Mouse (Mus musculus) liver, adult 2 months (tissue): ENCODE results near the gene Bco1. TPM values are rescaled to one million over a fixed set of nuclear protein-coding genes. Genes with fewer than 3 reads are reported as not detected.
A peak's percentile ranks its signal among the peaks of the same experiment; 100 is the strongest.

ENCODE experiments used
- DNase-seq: peaks from one replicate; pipeline ENCODE4 v3.0.0-alpha.2; 2011; ENCODE audit warnings: low read depth, low spot score; ENCODE audit errors: extremely low read depth
- H3K27ac ChIP-seq: fragments of 200-500 bp; replicated peaks from 2 replicates; pipeline ENCODE4 v1.5.1; 2012; ENCODE audit warnings: low read depth, mild to moderate bottlenecking, control low read depth, inconsistent platforms, low read length; ENCODE audit not compliant: insufficient read depth
- H3K27me3 ChIP-seq: fragments of 200-500 bp; 2 replicates; pipeline ENCODE4 v1.6.1; 2012; ENCODE audit warnings: mild to moderate bottlenecking, moderate library complexity, low read length, inconsistent platforms; ENCODE audit not compliant: control insufficient read depth, insufficient read depth
- H3K36me3 ChIP-seq: fragments of 200-500 bp; 2 replicates; pipeline ENCODE4 v1.6.1; 2012; ENCODE audit warnings: low read length, inconsistent platforms; ENCODE audit not compliant: control insufficient read depth, insufficient read depth
- H3K4me1 ChIP-seq: fragments of 200-500 bp; 2 replicates; pipeline ENCODE4 v1.6.1; 2011; ENCODE audit warnings: low read length; ENCODE audit not compliant: control insufficient read depth, insufficient read depth
- H3K4me3 ChIP-seq: fragments of 200-500 bp; 2 replicates; pipeline ENCODE4 v1.5.1; 2011; ENCODE audit warnings: low read depth, mild to moderate bottlenecking, control low read depth, low read length, moderate library complexity; ENCODE audit not compliant: insufficient read depth
- H3K79me2 ChIP-seq: fragments of 200-500 bp; 2 replicates; pipeline ENCODE4 v1.6.1; 2012; ENCODE audit warnings: inconsistent platforms, mild to moderate bottlenecking, low read length, moderate library complexity; ENCODE audit not compliant: control insufficient read depth, insufficient read depth
- H3K9ac ChIP-seq: fragments of 200-500 bp; 2 replicates; pipeline ENCODE4 v1.6.1; 2012; ENCODE audit warnings: low read depth, mild to moderate bottlenecking, control low read depth, inconsistent platforms, low read length
- CTCF ChIP-seq: fragments of 200-500 bp; IDR thresholded peaks from 2 replicates; pipeline ENCODE4 v1.5.1; 2011; ENCODE audit warnings: low read depth, low read length, control low read depth
- POLR2A ChIP-seq: fragments of 200-500 bp; IDR thresholded peaks from 2 replicates; pipeline ENCODE4 v1.6.1; 2011; ENCODE audit warnings: low read length, control low read depth; ENCODE audit not compliant: insufficient read depth; ENCODE audit errors: extremely low read depth
- WGBS: fragments of 180-500 bp; shearing (Covaris S2); methylation state at CpG from one replicate; pipeline ENCODE4 v1.1.7; 2018; 5-methylcytosine and 5-hydroxymethylcytosine counted together
- polyA plus RNA-seq: library from polyadenylated mRNA; depleted of rRNA; stranded (reverse); fragments of >200 nt; gene quantifications from 2 replicates; pipeline ENCODE4 v1.2.3, GENCODE M21; 2012; rRNA removed
- total RNA-seq: library from RNA; depleted of rRNA; stranded (reverse); fragments of >200 nt; gene quantifications from 2 replicates; pipeline ENCODE4 v1.2.3, GENCODE M21; 2014; rRNA removed

Gene Bco1
- 5.2 and 7.2 TPM in 2 replicates for total RNA-seq
- polyA plus RNA-seq: 4.0 TPM in 2 replicates

- Histone ChIP-seq H3K27me3 (no peaks in the 10 kb centered on the region), H3K27ac (no peak within 1 kb of the TSS), H3K79me2 (no peaks in the 10 kb centered on the region), H3K36me3 (no peaks in the 10 kb centered on the region), H3K4me3 (peak within 1 kb of the TSS; percentile 17), H3K9ac (peak within 1 kb of the TSS; percentile 3; the same call in 1 of the 2 replicates), H3K4me1 (no peaks in the 10 kb centered on the region)
- DNase-seq: peak; percentile 75
- TF ChIP-seq POLR2A (0 out of 2 replicates have a peak, but pooled peaks have one; percentile 45), CTCF (no peak)
- 10% methylated on average over 12 of the region's 12 CpGs for WGBS
Observed at GRCm38 (mm10) chr8:117095647-117096046, at the start of gene Bco1. TSS of gene Bco1 (plus strand) at chr8:117095854.

GRCm38 (mm10) chr8:117049444-117049843, 46.2 kb upstream of the Bco1 start:
- DNase-seq: no peak
- no peaks in the 10 kb centered on the region for H3K4me1 ChIP-seq
- H3K4me3 ChIP-seq: no peak overlapping the region
- no peak overlapping the region for H3K27ac ChIP-seq
- H3K36me3 ChIP-seq: no peaks in the 10 kb centered on the region
- no peaks in the 10 kb centered on the region for H3K27me3 ChIP-seq
- H3K9ac ChIP-seq: no peak overlapping the region
- WGBS: 65% methylated on average over 7 of the region's 7 CpGs
- no peaks in the 10 kb centered on the region for H3K79me2 ChIP-seq
- TF ChIP-seq POLR2A (no peak), CTCF (no peak)

GRCm38 (mm10) chr8:117050763-117051162, 44.9 kb upstream of the Bco1 start:
- Histone ChIP-seq H3K9ac (no peak overlapping the region), H3K36me3 (no peaks in the 10 kb centered on the region), H3K79me2 (no peaks in the 10 kb centered on the region), H3K4me3 (no peak overlapping the region), H3K27ac (no peak overlapping the region), H3K27me3 (no peaks in the 10 kb centered on the region), H3K4me1 (no peaks in the 10 kb centered on the region)
- 74% methylated on average over 9 of the region's 9 CpGs for WGBS
- TF ChIP-seq CTCF: no peak
- TF ChIP-seq POLR2A: no peak
- DNase-seq: peak; percentile 17

- Histone ChIP-seq H3K4me3 (no peak overlapping the region), H3K4me1 (no peaks in the 10 kb centered on the region)
Observed at GRCm38 (mm10) chr8:117051316-117051715, 44.3 kb upstream of the Bco1 start.

GRCm38 (mm10) chr8:117053135-117054079, 42.2 kb upstream of the Bco1 start:
- Histone ChIP-seq H3K4me1 (no peaks in the 10 kb centered on the region), H3K9ac (no peak overlapping the region), H3K36me3 (no peaks in the 10 kb centered on the region), H3K27ac (no peak overlapping the region), H3K79me2 (no peaks in the 10 kb centered on the region), H3K4me3 (no peak overlapping the region), H3K27me3 (no peaks in the 10 kb centered on the region)
- TF ChIP-seq POLR2A: no peak
- peak; percentile 55 for TF ChIP-seq CTCF
- peak; percentile 8 for DNase-seq
- WGBS: 67% methylated on average over 12 of the region's 12 CpGs

More at GRCm38 (mm10) chr8:117051316-117051715, 44.3 kb upstream of the Bco1 start:
- Histone ChIP-seq H3K36me3 (no peaks in the 10 kb centered on the region), H3K27ac (no peak overlapping the region), H3K79me2 (no peaks in the 10 kb centered on the region), H3K27me3 (no peaks in the 10 kb centered on the region), H3K9ac (no peak overlapping the region)
- no peak for DNase-seq
- WGBS: 61% methylated on average over 9 of the region's 9 CpGs
- TF ChIP-seq POLR2A: no peak
- no peak for TF ChIP-seq CTCF

- 89% methylated on average over 3 of the region's 3 CpGs for WGBS
- TF ChIP-seq CTCF (no peak), POLR2A (no peak)
- no peaks in the 10 kb centered on the region for H3K4me1 ChIP-seq
Observed at GRCm38 (mm10) chr8:117054146-117054545, 41.5 kb upstream of the Bco1 start.

More at GRCm38 (mm10) chr8:117054146-117054545, 41.5 kb upstream of the Bco1 start:
- DNase-seq: no peak
- Histone ChIP-seq H3K79me2 (no peaks in the 10 kb centered on the region), H3K27ac (no peak overlapping the region), H3K27me3 (no peaks in the 10 kb centered on the region), H3K9ac (no peak overlapping the region), H3K4me3 (no peak overlapping the region), H3K36me3 (no peaks in the 10 kb centered on the region)
